Mouse (Mus musculus) bone marrow macrophage, adult 2 months (primary cell): Measurements from ENCODE around the gene Ms4a2.

Source experiments
- CTCF ChIP-seq: IDR thresholded peaks from 2 replicates; pipeline ENCODE4 v1.5.1; 2012; ENCODE audit warnings: low read depth, mild to moderate bottlenecking, low read length, moderate library complexity
- POLR2A ChIP-seq: IDR thresholded peaks from 2 replicates; pipeline ENCODE4 v1.6.1; 2012; ENCODE audit warnings: mild to moderate bottlenecking, low read depth, low read length, borderline replicate concordance

GRCm38 (mm10) chr19:11574965-11575364, 48.6 kb downstream of the Ms4a2 start:
- TF ChIP-seq POLR2A (no peak), CTCF (no peak)
